Mouse (Mus musculus): ENCODE measurements around the gene Ddost.

Ddost gene

GRCm38 (mm10) chr4:138304340-138305104 is at the start of gene Ddost:
Gene Ddost, plus strand, starts transcription at chr4:138304730.
- DNase-seq (ENCODE audit: low read depth in 2 of 2, low spot score in 2 of 2): peak; percentile 94

- DNase-seq (ENCODE audit: low read depth in 2 of 2, low spot score in 2 of 2): peak in 1 of 2 experiments; percentile 12
These were observed 47.3 kb upstream of the Ddost start for GRCm38 (mm10) chr4:138257116-138257687.

- no peak for DNase-seq (ENCODE audit: low read depth in 2 of 2, low spot score in 2 of 2)
These were observed 45.9 kb upstream of the Ddost start for GRCm38 (mm10) chr4:138258663-138259062.

- DNase-seq (ENCODE audit: low read depth in 2 of 2, low spot score in 2 of 2): no peak
These were observed 45.0 kb upstream of the Ddost start for GRCm38 (mm10) chr4:138259482-138259881.

DNA sequence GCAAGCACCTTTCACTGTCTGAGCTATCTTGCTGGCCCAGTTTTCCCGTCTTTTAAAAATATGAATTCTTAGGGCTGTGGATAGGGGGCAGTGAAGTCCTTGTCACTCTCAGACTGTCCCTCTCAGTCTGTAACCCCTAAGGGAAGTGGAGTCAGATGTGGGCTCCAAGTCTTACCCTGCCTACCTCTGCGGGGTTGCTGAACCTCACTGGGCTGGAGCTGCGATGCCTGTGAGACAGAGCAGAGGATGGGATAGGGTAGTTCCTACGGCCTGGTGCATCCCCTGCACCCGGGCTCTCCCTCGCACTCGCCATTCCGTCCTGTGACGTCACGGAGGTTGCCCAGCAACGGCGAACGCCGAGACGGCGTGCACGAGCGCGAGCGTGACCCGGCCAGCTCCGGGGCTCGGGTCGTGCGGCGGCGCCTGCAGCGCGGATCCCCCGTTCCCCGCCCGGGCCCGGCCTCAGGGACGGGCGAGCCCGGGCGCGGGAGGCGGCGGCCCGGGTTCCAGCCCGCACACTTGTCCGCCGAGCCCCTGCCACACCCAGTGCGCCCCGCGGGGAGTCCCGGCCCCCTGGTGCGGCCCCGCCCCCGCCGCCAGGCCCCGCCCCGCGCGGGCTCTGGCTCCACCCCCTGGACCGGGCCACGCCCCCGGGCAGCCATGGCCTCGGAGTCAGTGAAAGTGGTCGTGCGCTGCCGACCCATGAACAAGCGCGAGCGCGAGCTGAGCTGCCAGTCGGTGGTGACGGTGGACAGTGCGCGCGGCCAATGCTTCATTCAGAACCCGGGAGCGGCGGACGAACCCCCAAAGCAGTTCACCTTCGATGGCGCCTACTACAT is 42.5 kb upstream of the Ddost start:
- peak; percentile 69 to 81 for DNase-seq (ENCODE audit: low read depth in 2 of 2, low spot score in 2 of 2)

DNA sequence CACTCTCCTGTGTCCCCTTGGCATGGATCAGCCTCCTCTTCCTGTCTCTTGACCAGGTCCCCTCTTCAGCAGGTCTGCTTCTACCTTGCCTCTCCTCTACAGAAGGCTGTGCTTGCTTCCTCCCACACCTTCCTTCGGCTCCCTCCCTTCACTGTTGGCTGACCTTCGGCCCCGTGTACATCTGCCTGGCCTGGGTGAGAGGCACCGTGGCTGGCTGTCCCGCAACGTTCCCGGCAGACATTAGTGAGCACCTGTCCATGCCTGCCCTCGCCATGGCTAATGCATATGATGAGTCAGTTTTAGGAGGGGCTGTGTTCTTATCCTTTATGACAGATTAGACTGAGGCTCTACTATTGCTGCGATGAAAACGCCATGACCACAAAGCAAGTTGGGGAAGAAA is 36.7 kb upstream of the Ddost start:
- DNase-seq (ENCODE audit: low read depth in 2 of 2, low spot score in 2 of 2): no peak

GRCm38 (mm10) chr4:138272011-138272997 is 32.2 kb upstream of the Ddost start:
- DNase-seq (ENCODE audit: low read depth in 2 of 2, low spot score in 2 of 2): no peak

- DNase-seq (ENCODE audit: low read depth in 2 of 2, low spot score in 2 of 2): no peak
These were observed 26.2 kb upstream of the Ddost start for GRCm38 (mm10) chr4:138278346-138278745.

DNA sequence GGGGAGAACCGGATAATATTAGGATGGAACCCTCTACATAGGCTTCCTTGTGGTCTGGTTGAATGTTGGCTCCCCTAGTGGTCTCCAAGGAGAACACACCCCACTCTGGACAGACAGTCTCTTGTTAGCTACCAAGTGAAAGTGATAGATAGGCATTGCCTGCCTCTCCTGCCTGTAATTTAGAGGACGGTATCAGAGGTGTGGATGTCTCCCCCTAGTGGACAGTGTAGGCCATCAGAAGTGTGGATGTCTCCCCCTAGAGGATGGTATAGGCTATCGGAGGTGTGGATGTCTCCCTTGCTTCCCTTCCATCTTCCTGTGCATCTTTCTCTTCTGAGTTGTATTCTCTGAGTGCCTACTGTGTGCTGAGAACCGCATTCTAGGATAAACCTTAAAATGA is 21.7 kb upstream of the Ddost start:
- DNase-seq (ENCODE audit: low read depth in 2 of 2, low spot score in 2 of 2): peak; percentile 77 to 83

DNA sequence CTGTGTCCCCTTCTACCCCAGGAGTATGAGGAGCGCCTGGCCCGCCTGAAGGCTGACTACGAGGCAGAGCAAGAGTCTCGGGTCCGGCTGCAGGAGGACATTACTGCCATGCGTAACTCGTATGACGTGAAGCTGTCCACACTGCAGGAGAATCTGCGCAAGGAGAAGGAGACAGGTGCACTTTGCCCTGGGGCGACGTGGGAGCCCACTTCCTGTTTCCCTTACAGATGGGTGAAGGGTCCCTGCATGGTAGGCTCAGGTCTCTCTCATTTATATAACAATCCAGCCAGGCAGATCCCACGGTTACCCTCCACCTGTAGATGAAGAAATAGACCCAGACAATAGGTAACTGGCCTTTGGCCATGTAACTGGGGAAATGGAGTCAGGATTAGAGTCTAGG is 18.1 kb upstream of the Ddost start:
- no peak for DNase-seq (ENCODE audit: low read depth in 2 of 2, low spot score in 2 of 2)

DNA sequence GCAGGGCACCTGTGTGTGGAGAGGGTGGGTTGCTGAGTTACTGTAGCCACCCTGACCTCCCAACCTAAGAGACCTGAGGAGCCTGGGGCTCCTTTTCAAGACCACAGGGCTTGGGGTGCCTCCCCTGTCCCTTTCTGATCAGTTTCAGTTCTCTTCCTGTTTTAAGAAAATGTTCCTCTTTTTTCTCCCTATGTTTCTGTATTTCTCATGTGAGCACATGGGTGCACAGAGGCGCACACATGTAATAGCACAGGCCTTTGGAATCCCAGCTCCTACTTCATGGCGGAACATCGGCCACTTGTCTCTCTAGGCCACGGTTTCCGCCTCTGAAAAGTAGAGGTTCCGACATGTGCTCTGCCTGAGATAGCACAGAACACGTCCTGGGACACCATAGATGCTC is 15.8 kb upstream of the Ddost start:
- no peak for DNase-seq (ENCODE audit: low read depth in 2 of 2, low spot score in 2 of 2)

DNA sequence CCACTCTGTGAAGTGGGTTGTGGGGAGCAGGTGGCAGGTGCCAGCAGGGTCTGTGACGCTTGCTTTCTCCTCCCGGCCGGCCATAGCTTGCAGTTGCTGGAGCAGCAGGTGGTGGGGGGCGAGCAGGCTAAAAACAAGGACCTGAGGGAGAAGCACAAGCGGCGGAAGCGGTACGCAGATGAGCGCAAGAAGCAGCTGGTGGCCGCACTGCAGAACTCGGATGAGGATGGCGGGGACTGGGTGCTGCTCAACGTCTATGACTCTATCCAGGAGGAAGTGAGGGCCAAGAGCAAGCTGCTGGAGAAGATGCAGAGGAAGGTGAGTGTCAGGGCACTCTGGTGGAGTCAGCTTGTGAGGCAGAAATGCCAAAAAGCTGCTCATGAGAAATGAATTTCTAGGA is 12.5 kb upstream of the Ddost start:
- DNase-seq (ENCODE audit: low read depth in 2 of 2, low spot score in 2 of 2): no peak

DNA sequence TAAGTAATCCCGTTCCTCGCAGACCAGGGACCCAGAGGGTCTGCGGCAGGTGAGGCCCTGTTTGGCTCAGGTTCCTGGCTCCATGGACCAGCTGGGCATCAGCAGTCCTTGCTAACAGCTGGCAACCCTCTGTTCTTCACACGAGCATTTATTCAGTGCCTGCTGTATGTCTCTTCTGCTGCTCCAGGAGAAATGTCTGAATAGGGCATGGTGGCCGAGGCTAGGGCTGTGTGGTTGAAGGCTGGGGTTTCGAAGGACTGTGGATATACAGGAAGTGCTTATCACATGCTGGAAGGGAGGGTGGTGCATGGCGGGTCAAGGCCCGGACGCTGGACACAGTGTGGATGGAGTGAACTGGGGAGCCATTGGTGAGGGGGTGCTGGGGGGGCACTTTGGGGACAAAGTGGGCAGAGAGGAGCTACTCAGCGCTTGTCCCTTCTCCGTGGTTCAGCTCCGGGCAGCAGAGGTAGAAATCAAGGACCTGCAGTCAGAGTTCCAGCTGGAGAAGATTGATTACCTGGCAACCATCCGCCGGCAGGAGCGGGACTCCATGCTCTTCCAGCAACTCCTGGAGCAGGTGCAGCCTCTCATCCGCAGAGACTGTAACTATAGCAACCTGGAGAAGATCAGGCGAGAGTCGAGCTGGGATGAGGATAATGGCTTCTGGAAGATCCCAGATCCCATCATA is 11.1 kb upstream of the Ddost start:
- no peak for DNase-seq (ENCODE audit: low read depth in 2 of 2, low spot score in 2 of 2)

DNA sequence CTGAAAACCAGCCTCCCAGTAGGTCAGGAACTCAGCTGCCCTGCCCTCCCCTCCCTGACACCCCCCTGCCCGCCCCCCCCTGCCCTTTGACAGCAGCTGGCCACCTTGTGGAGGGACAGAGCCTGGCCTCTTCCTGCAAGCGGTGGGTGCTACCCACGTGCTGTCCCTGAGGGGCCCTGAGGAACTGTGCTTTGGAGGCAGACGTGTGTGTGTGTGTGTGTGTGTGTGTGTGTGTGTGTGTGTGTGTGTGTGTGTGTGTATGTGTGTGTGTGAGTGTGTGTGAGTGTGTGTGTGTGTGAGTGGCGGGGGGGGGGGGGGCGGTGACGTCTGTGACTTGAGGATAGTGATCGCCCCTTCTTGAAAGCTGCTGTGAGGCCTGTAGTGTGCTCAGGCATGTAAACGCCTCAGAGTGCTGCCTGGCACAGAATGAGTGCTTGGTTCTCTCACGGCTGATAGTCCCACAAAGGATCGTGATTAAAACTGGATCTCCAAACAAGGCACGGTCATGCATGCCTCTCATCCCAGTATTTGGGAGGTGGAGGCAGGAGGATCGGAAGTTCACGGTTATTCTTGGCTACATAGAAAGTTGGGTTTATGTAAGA is 10.5 kb upstream of the Ddost start:
- DNase-seq (ENCODE audit: low read depth in 2 of 2, low spot score in 2 of 2): no peak

DNA sequence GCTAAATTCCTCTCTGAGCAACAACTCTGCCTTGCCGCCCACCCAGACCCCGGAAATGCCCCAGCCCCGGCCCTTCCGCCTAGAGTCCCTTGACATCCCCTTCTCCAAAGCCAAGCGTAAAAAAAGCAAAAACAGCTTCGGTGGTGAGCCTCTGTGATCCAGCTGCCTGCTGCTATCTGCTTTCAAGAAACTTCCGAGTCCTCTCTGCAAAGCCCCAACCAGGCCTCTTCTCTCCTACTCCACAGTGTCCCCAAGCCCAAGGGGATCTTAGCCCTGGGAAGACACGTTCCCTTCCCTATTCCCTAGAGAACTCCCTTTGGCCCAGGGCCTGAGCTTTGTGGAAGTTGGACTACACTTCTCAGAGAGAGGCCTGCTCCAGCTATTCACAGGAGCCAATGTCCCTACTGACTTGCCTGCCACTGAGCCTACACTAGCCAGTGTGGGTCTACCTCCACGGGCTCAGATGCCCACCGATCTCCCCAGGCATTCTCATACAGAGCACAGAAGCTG is 3.2 kb upstream of the Ddost start:
- DNase-seq (ENCODE audit: low read depth in 2 of 2, low spot score in 2 of 2): no peak

DNA sequence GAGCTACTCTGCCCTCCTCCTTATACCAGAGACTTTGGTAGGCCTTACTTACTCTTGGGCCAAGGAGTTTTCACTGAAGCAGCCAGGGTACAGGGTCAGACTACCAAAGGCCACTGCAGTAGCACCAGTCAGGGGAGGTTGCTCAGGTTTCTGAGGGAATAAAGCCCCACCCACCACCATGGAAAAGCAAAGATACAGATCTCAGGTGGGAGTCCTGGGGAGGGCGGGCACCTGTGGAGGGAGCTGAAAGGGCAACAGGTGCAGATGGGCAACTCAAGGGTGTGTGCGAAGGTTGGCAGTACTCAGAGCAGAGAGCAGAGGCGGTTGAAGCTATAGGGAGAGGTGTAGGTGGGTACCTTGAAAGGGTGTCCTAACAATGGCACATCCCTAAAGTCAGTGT is 1.5 kb upstream of the Ddost start:
- no peak for DNase-seq (ENCODE audit: low read depth in 2 of 2, low spot score in 2 of 2)

DNA sequence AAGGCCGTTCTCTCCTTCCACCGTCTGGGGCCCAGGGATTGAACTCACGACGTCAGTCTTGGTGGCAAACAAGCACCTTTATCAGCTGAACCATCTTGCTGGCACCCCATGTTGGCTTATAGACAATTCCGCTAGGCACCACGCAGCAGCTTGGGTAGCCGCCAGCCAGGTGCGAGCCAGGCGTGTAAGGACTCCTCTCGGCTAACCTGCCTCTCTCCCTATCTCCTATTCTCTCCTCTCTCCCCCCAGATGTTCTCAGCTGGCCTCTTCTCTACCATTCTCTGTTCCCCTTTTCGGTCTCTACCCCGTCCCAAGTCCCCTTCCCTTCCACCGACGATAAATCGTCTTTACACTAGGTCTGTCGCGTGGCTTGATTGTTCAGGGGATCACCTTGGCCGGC is 788 bp upstream of the Ddost start:
- no peak for DNase-seq (ENCODE audit: low read depth in 2 of 2, low spot score in 2 of 2)

GRCm38 (mm10) chr4:138307025-138307424 is 2.5 kb downstream of the Ddost start:
- DNase-seq (ENCODE audit: low read depth in 2 of 2, low spot score in 2 of 2): no peak

DNA sequence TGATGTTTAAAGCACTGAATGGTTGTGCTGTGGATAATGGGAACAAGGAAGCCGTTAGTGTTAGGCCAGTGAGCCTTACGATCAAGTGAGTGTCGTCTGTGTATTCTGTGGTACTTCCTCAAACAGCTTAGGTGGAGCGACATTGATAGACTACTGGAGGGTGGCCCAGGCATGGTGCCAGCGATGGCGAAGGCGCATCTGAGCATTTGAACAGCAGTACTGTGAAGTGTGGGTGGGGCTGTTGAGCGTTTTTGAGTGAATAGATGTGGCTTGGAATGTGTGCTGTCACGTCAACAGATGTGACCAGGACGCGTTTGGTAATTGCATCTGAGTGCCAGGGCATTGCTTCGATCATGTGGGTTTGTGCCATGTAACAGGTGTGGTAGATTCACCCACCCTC is 3.2 kb downstream of the Ddost start:
- no peak for DNase-seq (ENCODE audit: low read depth in 2 of 2, low spot score in 2 of 2)
